Mouse (Mus musculus): ENCODE measurements around the gene Lrrc8b. TPM values are rescaled to one million over a fixed set of nuclear protein-coding genes. Genes with fewer than 3 reads are reported as not detected.

Lrrc8b gene
- 17.5 and 18.5 TPM in 2 replicates for polyA plus RNA-seq (2015; fragmentation: Nextera tagmentation; extraction: Ambion mirVana)

GRCm38 (mm10) chr5:105415198-105415791, at the start of gene Lrrc8b:
TSS of gene Lrrc8b (plus strand) at chr5:105415775.
- Histone ChIP-seq H3K27ac (ENCODE audit: low read length) (peak within 1 kb of the TSS; percentile 93), H3K36me3 (ENCODE audit: control insufficient read depth, insufficient read depth, low read length) (peaks cover 7% of the 10 kb centered on the region; the same call in 1 of the 2 replicates), H3K27me3 (ENCODE audit: control insufficient read depth, insufficient read depth, low read depth, low read length) (no peaks in the 10 kb centered on the region), H3K9ac (ENCODE audit: low read depth, low read length) (peak within 1 kb of the TSS; percentile 98), H3K4me3 (ENCODE audit: low read depth, low read length) (peak within 1 kb of the TSS; percentile 85), H3K9me3 (replicated peaks; ENCODE audit: control insufficient read depth, low read length, poor library complexity, severe bottlenecking) (peaks cover 14% of the 10 kb centered on the region), H3K4me1 (ENCODE audit: control insufficient read depth, insufficient read depth, low read length) (peaks cover 8% of the 10 kb centered on the region; the same call in 1 of the 2 replicates), H3K4me2 (ENCODE audit: low read length) (peak within 1 kb of the TSS; percentile 87)
- WGBS = under 1% methylated on average over 52 of the region's 63 CpGs
- ATAC-seq = peak; percentile 96

GRCm38 (mm10) chr5:105381482-105381881, 34.1 kb upstream of the Lrrc8b start:
- H3K4me1 ChIP-seq (ENCODE audit: control insufficient read depth, insufficient read depth, low read length) = no peaks in the 10 kb centered on the region
- 89% methylated on average over 2 of the region's 2 CpGs for WGBS

GRCm38 (mm10) chr5:105390346-105390745, 25.2 kb upstream of the Lrrc8b start:
- Histone ChIP-seq H3K36me3 (ENCODE audit: control insufficient read depth, insufficient read depth, low read length) (no peaks in the 10 kb centered on the region), H3K4me3 (ENCODE audit: low read depth, low read length) (no peak overlapping the region), H3K27me3 (ENCODE audit: control insufficient read depth, insufficient read depth, low read depth, low read length) (no peaks in the 10 kb centered on the region), H3K4me1 (ENCODE audit: control insufficient read depth, insufficient read depth, low read length) (no peaks in the 10 kb centered on the region), H3K27ac (ENCODE audit: low read length) (no peak overlapping the region), H3K9ac (ENCODE audit: low read depth, low read length) (no peak overlapping the region), H3K4me2 (ENCODE audit: low read length) (no peak overlapping the region), H3K9me3 (replicated peaks; ENCODE audit: control insufficient read depth, low read length, poor library complexity, severe bottlenecking) (no peaks in the 10 kb centered on the region; the same call in 1 of the 2 replicates)
- no peak for ATAC-seq
- WGBS = 94% methylated on average over 2 of the region's 2 CpGs

More at GRCm38 (mm10) chr5:105381482-105381881, 34.1 kb upstream of the Lrrc8b start:
- H3K36me3 ChIP-seq (ENCODE audit: control insufficient read depth, insufficient read depth, low read length) = no peaks in the 10 kb centered on the region
- no peaks in the 10 kb centered on the region for H3K9me3 ChIP-seq (replicated peaks; ENCODE audit: control insufficient read depth, low read length, poor library complexity, severe bottlenecking)
- no peaks in the 10 kb centered on the region for H3K27me3 ChIP-seq (ENCODE audit: control insufficient read depth, insufficient read depth, low read depth, low read length)
- H3K9ac ChIP-seq (ENCODE audit: low read depth, low read length) = no peak overlapping the region
- no peak overlapping the region for H3K27ac ChIP-seq (ENCODE audit: low read length)
- ATAC-seq = no peak
- no peak overlapping the region for H3K4me2 ChIP-seq (ENCODE audit: low read length)
- no peak overlapping the region for H3K4me3 ChIP-seq (ENCODE audit: low read depth, low read length)

GRCm38 (mm10) chr5:105393731-105394130, 21.8 kb upstream of the Lrrc8b start:
- Histone ChIP-seq H3K27me3 (ENCODE audit: control insufficient read depth, insufficient read depth, low read depth, low read length) (no peaks in the 10 kb centered on the region), H3K4me2 (ENCODE audit: low read length) (no peak overlapping the region), H3K4me1 (ENCODE audit: control insufficient read depth, insufficient read depth, low read length) (no peaks in the 10 kb centered on the region), H3K36me3 (ENCODE audit: control insufficient read depth, insufficient read depth, low read length) (no peaks in the 10 kb centered on the region), H3K4me3 (ENCODE audit: low read depth, low read length) (no peak overlapping the region), H3K27ac (ENCODE audit: low read length) (no peak overlapping the region), H3K9me3 (replicated peaks; ENCODE audit: control insufficient read depth, low read length, poor library complexity, severe bottlenecking) (no peaks in the 10 kb centered on the region; the same call in 1 of the 2 replicates), H3K9ac (ENCODE audit: low read depth, low read length) (no peak overlapping the region)
- no peak for ATAC-seq
- 97% methylated on average over 6 of the region's 6 CpGs for WGBS

GRCm38 (mm10) chr5:105395188-105395587, 20.4 kb upstream of the Lrrc8b start:
- Histone ChIP-seq H3K4me3 (ENCODE audit: low read depth, low read length) (no peak overlapping the region), H3K4me1 (ENCODE audit: control insufficient read depth, insufficient read depth, low read length) (no peaks in the 10 kb centered on the region), H3K9ac (ENCODE audit: low read depth, low read length) (no peak overlapping the region), H3K36me3 (ENCODE audit: control insufficient read depth, insufficient read depth, low read length) (no peaks in the 10 kb centered on the region), H3K27ac (ENCODE audit: low read length) (no peak overlapping the region), H3K4me2 (ENCODE audit: low read length) (no peak overlapping the region), H3K27me3 (ENCODE audit: control insufficient read depth, insufficient read depth, low read depth, low read length) (no peaks in the 10 kb centered on the region), H3K9me3 (replicated peaks; ENCODE audit: control insufficient read depth, low read length, poor library complexity, severe bottlenecking) (no peaks in the 10 kb centered on the region; the same call in 1 of the 2 replicates)
- ATAC-seq = no peak
- 94% methylated on average over 4 of the region's 4 CpGs for WGBS

- Histone ChIP-seq H3K9ac (ENCODE audit: low read depth, low read length) (no peak overlapping the region), H3K4me1 (ENCODE audit: control insufficient read depth, insufficient read depth, low read length) (no peaks in the 10 kb centered on the region), H3K27ac (ENCODE audit: low read length) (no peak overlapping the region), H3K27me3 (ENCODE audit: control insufficient read depth, insufficient read depth, low read depth, low read length) (no peaks in the 10 kb centered on the region), H3K4me3 (ENCODE audit: low read depth, low read length) (no peak overlapping the region), H3K4me2 (ENCODE audit: low read length) (no peak overlapping the region), H3K36me3 (ENCODE audit: control insufficient read depth, insufficient read depth, low read length) (no peaks in the 10 kb centered on the region), H3K9me3 (replicated peaks; ENCODE audit: control insufficient read depth, low read length, poor library complexity, severe bottlenecking) (no peaks in the 10 kb centered on the region)
- 88% methylated on average over 6 of the region's 6 CpGs for WGBS
- ATAC-seq = no peak
These were observed 16.6 kb upstream of the Lrrc8b start for GRCm38 (mm10) chr5:105398966-105399365.

GRCm38 (mm10) chr5:105399631-105400423, 15.7 kb upstream of the Lrrc8b start:
- H3K4me3 ChIP-seq (ENCODE audit: low read depth, low read length) = peak overlapping the region; percentile 32
- no peaks in the 10 kb centered on the region for H3K4me1 ChIP-seq (ENCODE audit: control insufficient read depth, insufficient read depth, low read length)
- H3K9ac ChIP-seq (ENCODE audit: low read depth, low read length) = peak overlapping the region; percentile 22; the same call in 1 of the 2 replicates
- no peak overlapping the region for H3K27ac ChIP-seq (ENCODE audit: low read length)
- 24% methylated on average over 13 of the region's 13 CpGs for WGBS
- ATAC-seq = peak; percentile 39
- peak overlapping the region; percentile 57 for H3K4me2 ChIP-seq (ENCODE audit: low read length)
- no peaks in the 10 kb centered on the region for H3K9me3 ChIP-seq (replicated peaks; ENCODE audit: control insufficient read depth, low read length, poor library complexity, severe bottlenecking)
- no peaks in the 10 kb centered on the region for H3K36me3 ChIP-seq (ENCODE audit: control insufficient read depth, insufficient read depth, low read length)
- H3K27me3 ChIP-seq (ENCODE audit: control insufficient read depth, insufficient read depth, low read depth, low read length) = no peaks in the 10 kb centered on the region

- 32% methylated on average over 17 of the region's 17 CpGs for WGBS
- Histone ChIP-seq H3K9me3 (replicated peaks; ENCODE audit: control insufficient read depth, low read length, poor library complexity, severe bottlenecking) (no peaks in the 10 kb centered on the region), H3K27me3 (ENCODE audit: control insufficient read depth, insufficient read depth, low read depth, low read length) (no peaks in the 10 kb centered on the region), H3K27ac (ENCODE audit: low read length) (no peak overlapping the region), H3K4me2 (ENCODE audit: low read length) (peak overlapping the region; percentile 57), H3K4me1 (ENCODE audit: control insufficient read depth, insufficient read depth, low read length) (no peaks in the 10 kb centered on the region), H3K36me3 (ENCODE audit: control insufficient read depth, insufficient read depth, low read length) (no peaks in the 10 kb centered on the region), H3K4me3 (ENCODE audit: low read depth, low read length) (peak overlapping the region; percentile 32), H3K9ac (ENCODE audit: low read depth, low read length) (peak overlapping the region; percentile 22; the same call in 1 of the 2 replicates)
- peak; percentile 77 for ATAC-seq
These were observed 14.9 kb upstream of the Lrrc8b start for GRCm38 (mm10) chr5:105400424-105401375.
